Mouse (Mus musculus): Measurements from ENCODE around the gene Rap1b.

DNA sequence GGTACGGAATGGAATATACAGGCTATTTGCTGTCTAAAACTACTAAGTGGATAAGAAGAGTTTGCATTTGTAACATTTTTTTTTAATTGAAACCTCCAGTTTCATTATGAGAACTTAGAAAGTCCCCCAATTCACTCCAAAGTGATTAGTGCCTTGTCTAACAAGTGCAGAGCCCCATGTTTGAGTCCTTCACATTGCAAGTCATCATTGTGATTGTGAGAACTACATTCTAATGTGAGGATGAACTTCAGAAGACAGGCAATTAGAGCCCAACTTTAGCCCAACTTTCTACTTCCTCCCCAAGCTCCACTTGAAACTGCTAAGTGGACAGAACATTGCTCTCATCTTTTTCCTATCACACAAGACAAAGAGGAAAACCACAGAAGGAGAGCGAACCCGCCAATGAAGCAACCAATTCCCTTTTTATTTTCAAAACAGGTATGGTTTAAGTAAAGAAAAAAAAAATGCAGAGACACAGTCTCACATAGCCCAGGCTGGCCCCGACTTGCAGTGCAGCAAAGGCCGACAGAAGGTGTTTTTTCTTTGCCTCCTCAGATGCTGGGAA is 5.3 kb downstream of the Rap1b start:
- no peak for TF ChIP-seq CTCF (IDR thresholded peaks at IDR 0.05; ENCODE audit: low read depth)
- no peak for TF ChIP-seq EP300 (IDR thresholded peaks at IDR 0.05; ENCODE audit: low read depth)

Measured in liver, embryonic 14.5 days (tissue).